Mouse (Mus musculus) ES-E14 (cell line): ENCODE results near the gene Mia2. TPM values are rescaled to one million over a fixed set of nuclear protein-coding genes. Genes with fewer than 3 reads are reported as not detected.

Experiments
- DNase-seq: peaks from one replicate; pipeline ENCODE4 v3.0.0-alpha.2; 2013; ENCODE audit warnings: low read depth, low spot score
- H3K27ac ChIP-seq: 2 replicates; pipeline ENCODE4 v1.5.1; 2012; ENCODE audit warnings: low read depth, mild to moderate bottlenecking, low read length, moderate library complexity, mixed read lengths; ENCODE audit not compliant: poor library complexity, insufficient read depth, severe bottlenecking
- H3K36me3 ChIP-seq: 2 replicates; pipeline ENCODE4 v1.6.1; 2012; ENCODE audit warnings: mild to moderate bottlenecking, low read length, moderate library complexity, mixed read lengths; ENCODE audit not compliant: control insufficient read depth, poor library complexity, insufficient read depth, severe bottlenecking
- H3K4me1 ChIP-seq, 2 experiments: fragments of 150-350 bp in 1 of 2; sonication (generic) in 1 of 2; 2 replicates each; pipeline ENCODE4 v1.6.1; 2012; ENCODE audit warnings: low read length in 2 of 2, mild to moderate bottlenecking in 1 of 2, mixed read lengths in 1 of 2; ENCODE audit not compliant: control insufficient read depth in 2 of 2, insufficient read depth in 2 of 2, poor library complexity in 1 of 2
- H3K4me3 ChIP-seq, 2 experiments: fragments of 150-350 bp in 1 of 2; sonication (generic) in 1 of 2; 2 replicates each; pipeline ENCODE4 v1.5.1; 2012; ENCODE audit warnings: low read length in 2 of 2, low read depth in 1 of 2, mild to moderate bottlenecking in 1 of 2, mixed read lengths in 1 of 2; ENCODE audit not compliant: insufficient read depth in 1 of 2, poor library complexity in 1 of 2, severe bottlenecking in 1 of 2
- H3K9ac ChIP-seq: 2 replicates; pipeline ENCODE4 v1.6.1; 2012; ENCODE audit warnings: low read depth, mild to moderate bottlenecking, low read length, mixed read lengths; ENCODE audit not compliant: poor library complexity, insufficient read depth, severe bottlenecking
- H3K9me3 ChIP-seq: fragments of 150-350 bp; sonication (generic); 2 replicates; pipeline ENCODE4 v1.6.1; 2012; ENCODE audit warnings: low read depth, mild to moderate bottlenecking, low read length; ENCODE audit not compliant: control insufficient read depth, insufficient read depth
- CHD2 ChIP-seq: IDR thresholded peaks from 2 replicates; pipeline ENCODE4 v1.6.1; 2014; ENCODE audit warnings: mild to moderate bottlenecking, low read depth, low read length, inconsistent platforms
- HCFC1 ChIP-seq: IDR thresholded peaks from 2 replicates; pipeline ENCODE4 v1.6.1; 2012; ENCODE audit warnings: low read length, inconsistent platforms, borderline replicate concordance; ENCODE audit not compliant: insufficient read depth
- MAFK ChIP-seq: IDR thresholded peaks from 2 replicates; pipeline ENCODE4 v1.6.1; 2014; ENCODE audit warnings: mild to moderate bottlenecking, low read depth, low read length, inconsistent platforms; ENCODE audit not compliant: insufficient read depth
- ZC3H11A ChIP-seq: IDR thresholded peaks from 2 replicates; pipeline ENCODE4 v1.6.1; 2012; ENCODE audit warnings: low read depth, mild to moderate bottlenecking, inconsistent platforms, low read length, borderline replicate concordance
- ZNF384 ChIP-seq: IDR thresholded peaks from 2 replicates; pipeline ENCODE4 v1.6.1; 2012; ENCODE audit warnings: low read depth, low read length, inconsistent platforms
- in situ Hi-C, 2 experiments: fragments of 600-800 bp; cut with MboI; formaldehyde crosslinking; loops; one replicate each; pipeline ENCODE4 v1.15.1; 2025; ENCODE audit warnings: low sequenced_read_pairs in 2 of 2, inconsistent platforms in 1 of 2; ENCODE audit not compliant: unreplicated experiment in 2 of 2
- total RNA-seq: library from RNA; depleted of rRNA; stranded (reverse); fragments of 300-350 nt; gene quantifications from 2 replicates; pipeline ENCODE4 v1.2.3, GENCODE M21; 2012

The Mia2 gene
- total RNA-seq, 1 experiment, result 45.8 TPM

- H3K9ac ChIP-seq, result no peak overlapping the region
- H3K4me1 ChIP-seq, result no peaks in the 10 kb centered on the region
- no peak for DNase-seq
- TF ChIP-seq ZC3H11A, result no peak
- TF ChIP-seq MAFK, result no peak
- no peak for TF ChIP-seq ZNF384
- TF ChIP-seq HCFC1, result no peak
- TF ChIP-seq CHD2, result no peak
- no peak overlapping the region for H3K4me3 ChIP-seq
- no peaks in the 10 kb centered on the region for H3K9me3 ChIP-seq
- H3K36me3 ChIP-seq, result peaks cover 3% of the 10 kb centered on the region
- in situ Hi-C loops, result no loop called here
- no peak overlapping the region for H3K27ac ChIP-seq
Measured at GRCm38 (mm10) chr12:59164522-59164921, 68.9 kb downstream of the Mia2 start.

GRCm38 (mm10) chr12:59166557-59166956, 71.0 kb downstream of the Mia2 start:
- H3K9me3 ChIP-seq, result no peaks in the 10 kb centered on the region
- H3K36me3 ChIP-seq, result no peaks in the 10 kb centered on the region; the same call in 1 of the 2 replicates
- H3K4me3 ChIP-seq, result no peak overlapping the region
- no peaks in the 10 kb centered on the region for H3K4me1 ChIP-seq
- TF ChIP-seq MAFK (no peak), ZNF384 (no peak), ZC3H11A (no peak), HCFC1 (no peak), CHD2 (no peak)
- H3K27ac ChIP-seq, result no peak overlapping the region
- in situ Hi-C loops, result no loop called here
- DNase-seq, result no peak
- no peak overlapping the region for H3K9ac ChIP-seq

- TF ChIP-seq MAFK (no peak), HCFC1 (no peak), CHD2 (no peak), ZC3H11A (no peak), ZNF384 (no peak)
- in situ Hi-C loops, result no loop called here
- H3K9me3 ChIP-seq, result no peaks in the 10 kb centered on the region
- H3K4me1 ChIP-seq, result peaks cover 0 to 7% of the 10 kb centered on the region in 2 experiments; a peak in 1 of 4 replicates
- H3K36me3 ChIP-seq, result no peaks in the 10 kb centered on the region; the same call in 1 of the 2 replicates
- no peak overlapping the region for H3K4me3 ChIP-seq
- no peak overlapping the region for H3K27ac ChIP-seq
- H3K9ac ChIP-seq, result no peak overlapping the region
- no peak for DNase-seq
Measured at GRCm38 (mm10) chr12:59169935-59170334, 74.3 kb downstream of the Mia2 start.

GRCm38 (mm10) chr12:59177814-59178213, 82.2 kb downstream of the Mia2 start:
- peaks cover 7% of the 10 kb centered on the region for H3K36me3 ChIP-seq
- DNase-seq, result no peak
- no peaks in the 10 kb centered on the region for H3K9me3 ChIP-seq
- H3K27ac ChIP-seq, result no peak overlapping the region
- H3K4me3 ChIP-seq, result no peak overlapping the region
- no peak overlapping the region for H3K9ac ChIP-seq
- H3K4me1 ChIP-seq, result peaks cover 0 to 7% of the 10 kb centered on the region in 2 experiments; a peak in 1 of 4 replicates
- in situ Hi-C loops, result no loop called here
- no peak for TF ChIP-seq HCFC1
- TF ChIP-seq ZC3H11A, result no peak
- no peak for TF ChIP-seq CHD2
- TF ChIP-seq ZNF384, result no peak
- TF ChIP-seq MAFK, result no peak

- in situ Hi-C loops, result no loop called here
Measured at GRCm38 (mm10) chr12:59188086-59188682, 92.6 kb downstream of the Mia2 start.

More at GRCm38 (mm10) chr12:59188086-59188682, 92.6 kb downstream of the Mia2 start:
- H3K9me3 ChIP-seq, result no peaks in the 10 kb centered on the region
- no peak for DNase-seq
- no peak overlapping the region for H3K27ac ChIP-seq
- no peaks in the 10 kb centered on the region for H3K4me1 ChIP-seq
- peaks cover 12% of the 10 kb centered on the region for H3K36me3 ChIP-seq
- no peak overlapping the region for H3K4me3 ChIP-seq
- H3K9ac ChIP-seq, result no peak overlapping the region
- TF ChIP-seq ZNF384 (no peak), HCFC1 (no peak), ZC3H11A (no peak), CHD2 (no peak), MAFK (no peak)
